Mouse (Mus musculus) hindbrain, embryonic 15.5 days (tissue): Measurements from ENCODE around the gene Pspc1. TPM values are rescaled to one million over a fixed set of nuclear protein-coding genes. Genes with fewer than 3 reads are reported as not detected.

Experiments
- ATAC-seq: fragments of 200-750 bp; cut with Nextera tagmentation; 2 replicates; pipeline ENCODE4 v1.8.0; 2017; ENCODE audit warnings: low read depth, moderate number of reproducible peaks, moderate TSS enrichment; ENCODE audit not compliant: low FRiP score
- H3K27ac ChIP-seq: fragments of 300-500 bp; sonication (generic); replicated peaks from 2 replicates; pipeline ENCODE4 v1.5.1; 2015; ENCODE audit warnings: mild to moderate bottlenecking, inconsistent platforms
- H3K27me3 ChIP-seq: fragments of 300-500 bp; sonication (generic); 2 replicates; pipeline ENCODE4 v1.6.1; 2015; ENCODE audit warnings: control low read depth, inconsistent platforms
- H3K36me3 ChIP-seq: fragments of 300-500 bp; sonication (generic); 2 replicates; pipeline ENCODE4 v1.6.1; 2015; ENCODE audit warnings: control low read depth, inconsistent platforms
- H3K4me1 ChIP-seq: fragments of 300-500 bp; sonication (generic); replicated peaks from 2 replicates; pipeline ENCODE4 v1.6.1; 2015; ENCODE audit warnings: control low read depth, inconsistent platforms
- H3K4me2 ChIP-seq: fragments of 300-500 bp; sonication (generic); 2 replicates; pipeline ENCODE4 v1.6.1; 2015; ENCODE audit warnings: moderate library complexity, mild to moderate bottlenecking, inconsistent platforms
- H3K4me3 ChIP-seq: fragments of 300-500 bp; sonication (generic); 2 replicates; pipeline ENCODE4 v1.5.1; 2015; ENCODE audit warnings: mild to moderate bottlenecking, inconsistent platforms
- H3K9ac ChIP-seq: fragments of 300-500 bp; sonication (generic); 2 replicates; pipeline ENCODE4 v1.6.1; 2015; ENCODE audit warnings: inconsistent platforms
- H3K9me3 ChIP-seq: fragments of 300-500 bp; sonication (generic); 2 replicates; pipeline ENCODE4 v1.6.1; 2016; ENCODE audit warnings: control low read depth, inconsistent platforms
- WGBS: fragments of 180-500 bp; shearing (Covaris S2); methylation state at CpG from one replicate; pipeline ENCODE4 v1.1.7; 2015; 5-methylcytosine and 5-hydroxymethylcytosine counted together
- polyA plus RNA-seq: library from polyadenylated mRNA; unstranded; fragments of >200 nt; fragmentation: Nextera tagmentation; extraction: Ambion mirVana; gene quantifications from 2 replicates; pipeline ENCODE4 v1.2.1, GENCODE M21; 2015

Gene Pspc1
- polyA plus RNA-seq, 1 experiment from 2014 or later: 35.3 TPM

DNA sequence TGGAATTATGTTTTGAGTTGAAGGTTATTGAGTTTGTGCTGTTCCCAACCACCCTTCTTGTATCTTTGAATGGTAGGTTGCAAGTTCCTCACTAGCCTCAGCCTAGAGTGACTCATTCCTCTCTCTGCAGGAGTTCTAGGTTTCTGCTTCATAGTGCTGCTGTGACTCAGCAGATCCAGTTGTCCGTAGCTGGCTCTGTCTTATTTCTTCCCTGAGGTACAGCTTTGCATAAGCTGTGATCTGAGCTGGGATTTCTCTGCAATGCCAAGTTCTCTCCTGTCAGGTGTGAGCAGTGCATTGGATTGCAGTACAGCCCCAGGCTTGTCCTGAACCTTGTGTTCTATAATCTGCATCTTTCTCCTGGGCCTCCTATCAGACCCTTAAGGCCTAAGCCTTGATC lies 88.3 kb downstream of the Pspc1 start:
- H3K36me3 ChIP-seq: peaks cover 84% of the 10 kb centered on the region
- 71% methylated on average over 1 of the region's 1 CpGs for WGBS
- no peaks in the 10 kb centered on the region for H3K9me3 ChIP-seq
- no peak overlapping the region for H3K27ac ChIP-seq
- H3K27me3 ChIP-seq: no peaks in the 10 kb centered on the region
- H3K4me2 ChIP-seq: no peak overlapping the region
- H3K4me3 ChIP-seq: no peak overlapping the region
- ATAC-seq: no peak
- no peak overlapping the region for H3K9ac ChIP-seq
- no peaks in the 10 kb centered on the region for H3K4me1 ChIP-seq

DNA sequence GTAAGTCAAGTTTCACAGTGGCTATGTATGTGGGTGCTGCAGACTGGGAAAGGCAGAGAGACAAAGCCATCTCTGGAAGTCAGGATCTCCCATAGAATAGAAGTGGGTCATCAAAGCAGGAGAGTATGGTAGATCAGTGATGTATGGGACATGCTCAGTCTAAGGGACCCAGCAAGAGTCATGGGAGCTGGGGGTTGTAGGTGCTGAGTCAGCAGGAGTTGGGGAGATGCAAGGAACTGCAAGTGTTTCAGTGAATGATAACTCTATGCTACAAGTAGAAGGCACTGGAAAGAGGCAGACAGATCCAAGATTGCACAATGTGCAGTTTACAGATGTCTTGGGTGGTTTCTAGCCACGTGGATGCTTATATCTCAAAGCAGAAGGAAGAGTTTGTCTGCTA lies 89.0 kb downstream of the Pspc1 start:
- Histone ChIP-seq H3K4me1 (no peaks in the 10 kb centered on the region), H3K4me2 (no peak overlapping the region), H3K4me3 (no peak overlapping the region), H3K9ac (no peak overlapping the region), H3K9me3 (no peaks in the 10 kb centered on the region), H3K27me3 (no peaks in the 10 kb centered on the region), H3K27ac (no peak overlapping the region), H3K36me3 (peaks cover 82% of the 10 kb centered on the region)
- 97% methylated on average over 1 of the region's 1 CpGs for WGBS
- ATAC-seq: no peak

DNA sequence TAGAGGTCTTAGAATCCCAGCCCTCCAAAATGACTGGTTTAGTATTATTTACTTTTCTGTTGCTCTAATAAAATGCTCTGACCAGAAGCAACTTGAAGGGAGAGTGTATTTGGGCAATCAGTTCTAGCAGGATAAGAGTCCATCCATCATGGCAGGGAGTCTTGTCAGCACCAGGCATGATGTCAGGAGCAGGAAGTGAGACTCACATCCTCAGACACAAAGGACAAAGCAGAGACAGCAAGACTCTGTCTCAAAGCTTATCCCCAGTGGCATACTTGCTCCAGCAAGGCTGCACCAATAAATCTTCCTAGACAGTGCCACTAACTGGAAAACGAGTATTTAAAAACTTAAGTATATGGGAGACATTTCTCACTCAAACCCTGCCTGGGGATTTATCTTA lies 92.7 kb downstream of the Pspc1 start:
- Histone ChIP-seq H3K4me2 (no peak overlapping the region), H3K27ac (no peak overlapping the region), H3K4me1 (no peaks in the 10 kb centered on the region), H3K9me3 (no peaks in the 10 kb centered on the region), H3K27me3 (no peaks in the 10 kb centered on the region), H3K4me3 (no peak overlapping the region), H3K36me3 (peaks cover 74% of the 10 kb centered on the region), H3K9ac (no peak overlapping the region)
- 66% methylated on average over 1 of the region's 1 CpGs for WGBS
- no peak for ATAC-seq

Other genes starting within 250 kb of the Pspc1 start
- 5.3 and 6.9 TPM in 2 replicates for gene Cenpj, start 202.9 kb downstream of the Pspc1 start, polyA plus RNA-seq
- gene Parp4, start 202.7 kb downstream of the Pspc1 start, polyA plus RNA-seq: 1.3 and 1.7 TPM in 2 replicates
- 35.8 and 42.4 TPM in 2 replicates for gene Mphosph8, start 110.1 kb downstream of the Pspc1 start, polyA plus RNA-seq
- 29.9 and 30.4 TPM in 2 replicates for gene Zmym5, start 33.4 kb upstream of the Pspc1 start, polyA plus RNA-seq
- gene Zmym2, start 108.3 kb upstream of the Pspc1 start, polyA plus RNA-seq: 47.5 and 56.7 TPM in 2 replicates